Mouse (Mus musculus): ENCODE results near the gene C1qtnf5. TPM values are rescaled to one million over a fixed set of nuclear protein-coding genes. Genes with fewer than 3 reads are reported as not detected.

Gene C1qtnf5
- polyA plus RNA-seq, 1 experiment from 2014 or later: 5.4 TPM

- TF ChIP-seq CTCF (IDR thresholded peaks at IDR 0.05; ENCODE audit: low read depth): peak; percentile 22
- Histone ChIP-seq H3K27ac (ENCODE audit: low read depth, low read length) (no peak overlapping the region), H3K9me3 (ENCODE audit: control insufficient read depth) (no peaks in the 10 kb centered on the region), H3K36me3 (ENCODE audit: control insufficient read depth, insufficient read depth) (no peaks in the 10 kb centered on the region), H3K4me1 (replicated peaks; ENCODE audit: control insufficient read depth, insufficient read depth, low read length) (peaks cover 2% of the 10 kb centered on the region; the same call in 1 of the 2 replicates), H3K9ac (ENCODE audit: low read depth, low read length) (no peak overlapping the region), H3K4me2 (replicated peaks; ENCODE audit: low read depth) (peak overlapping the region; percentile 13; the same call in 1 of the 2 replicates), H3K27me3 (replicated peaks; ENCODE audit: control insufficient read depth, insufficient read depth, low read length) (no peaks in the 10 kb centered on the region), H3K4me3 (ENCODE audit: low read depth, low read length) (no peak overlapping the region)
- 0 out of 2 replicates have a peak, but pooled peaks have one; percentile 11 for ATAC-seq
- 56% methylated on average over 10 of the region's 10 CpGs for WGBS
These were observed 28.8 kb upstream of the C1qtnf5 start for GRCm38 (mm10) chr9:44078136-44078797.

GRCm38 (mm10) chr9:44078955-44079756 is 27.9 kb upstream of the C1qtnf5 start:
- H3K27ac ChIP-seq (ENCODE audit: low read depth, low read length): no peak overlapping the region
- ATAC-seq: peak; percentile 41
- no peaks in the 10 kb centered on the region for H3K9me3 ChIP-seq (ENCODE audit: control insufficient read depth)
- H3K9ac ChIP-seq (ENCODE audit: low read depth, low read length): no peak overlapping the region
- H3K36me3 ChIP-seq (ENCODE audit: control insufficient read depth, insufficient read depth): no peaks in the 10 kb centered on the region
- 35% methylated on average over 16 of the region's 16 CpGs for WGBS
- no peak for TF ChIP-seq CTCF (IDR thresholded peaks at IDR 0.05; ENCODE audit: low read depth)
- no peak overlapping the region for H3K4me3 ChIP-seq (ENCODE audit: low read depth, low read length)
- H3K27me3 ChIP-seq (replicated peaks; ENCODE audit: control insufficient read depth, insufficient read depth, low read length): no peaks in the 10 kb centered on the region
- H3K4me1 ChIP-seq (replicated peaks; ENCODE audit: control insufficient read depth, insufficient read depth, low read length): peaks cover 2% of the 10 kb centered on the region; the same call in 1 of the 2 replicates
- 0 out of 2 replicates have a peak overlapping the region, but pooled peaks have one; percentile 13 for H3K4me2 ChIP-seq (replicated peaks; ENCODE audit: low read depth)

GRCm38 (mm10) chr9:44079997-44080780 is 26.9 kb upstream of the C1qtnf5 start:
- Histone ChIP-seq H3K9me3 (ENCODE audit: control insufficient read depth) (no peaks in the 10 kb centered on the region), H3K4me3 (ENCODE audit: low read depth, low read length) (no peak overlapping the region), H3K9ac (ENCODE audit: low read depth, low read length) (no peak overlapping the region), H3K4me1 (replicated peaks; ENCODE audit: control insufficient read depth, insufficient read depth, low read length) (peaks cover 2% of the 10 kb centered on the region; the same call in 1 of the 2 replicates), H3K36me3 (ENCODE audit: control insufficient read depth, insufficient read depth) (no peaks in the 10 kb centered on the region), H3K27ac (ENCODE audit: low read depth, low read length) (no peak overlapping the region), H3K27me3 (replicated peaks; ENCODE audit: control insufficient read depth, insufficient read depth, low read length) (no peaks in the 10 kb centered on the region), H3K4me2 (replicated peaks; ENCODE audit: low read depth) (no peak overlapping the region)
- no peak for ATAC-seq
- no peak for TF ChIP-seq CTCF (IDR thresholded peaks at IDR 0.05; ENCODE audit: low read depth)
- 64% methylated on average over 10 of the region's 10 CpGs for WGBS

- Histone ChIP-seq H3K27ac (ENCODE audit: low read depth, low read length) (no peak overlapping the region), H3K4me2 (replicated peaks; ENCODE audit: low read depth) (no peak overlapping the region), H3K4me3 (ENCODE audit: low read depth, low read length) (no peak overlapping the region), H3K36me3 (ENCODE audit: control insufficient read depth, insufficient read depth) (no peaks in the 10 kb centered on the region), H3K27me3 (replicated peaks; ENCODE audit: control insufficient read depth, insufficient read depth, low read length) (no peaks in the 10 kb centered on the region), H3K9ac (ENCODE audit: low read depth, low read length) (no peak overlapping the region), H3K4me1 (replicated peaks; ENCODE audit: control insufficient read depth, insufficient read depth, low read length) (peaks cover 2% of the 10 kb centered on the region; the same call in 1 of the 2 replicates), H3K9me3 (ENCODE audit: control insufficient read depth) (no peaks in the 10 kb centered on the region)
- whole genome bisulfite sequencing: 64% methylated on average over 5 of the region's 5 CpGs
- TF ChIP-seq CTCF (IDR thresholded peaks at IDR 0.05; ENCODE audit: low read depth): no peak
- ATAC-seq: no peak
These were observed 26.1 kb upstream of the C1qtnf5 start for GRCm38 (mm10) chr9:44080953-44081352.

GRCm38 (mm10) chr9:44081581-44081980 is 25.5 kb upstream of the C1qtnf5 start:
- no peak for TF ChIP-seq CTCF (IDR thresholded peaks at IDR 0.05; ENCODE audit: low read depth)
- no peak overlapping the region for H3K4me3 ChIP-seq (ENCODE audit: low read depth, low read length)
- H3K4me1 ChIP-seq (replicated peaks; ENCODE audit: control insufficient read depth, insufficient read depth, low read length): peaks cover 4% of the 10 kb centered on the region; the same call in 1 of the 2 replicates
- no peaks in the 10 kb centered on the region for H3K9me3 ChIP-seq (ENCODE audit: control insufficient read depth)
- no peaks in the 10 kb centered on the region for H3K27me3 ChIP-seq (replicated peaks; ENCODE audit: control insufficient read depth, insufficient read depth, low read length)
- no peak overlapping the region for H3K4me2 ChIP-seq (replicated peaks; ENCODE audit: low read depth)
- H3K9ac ChIP-seq (ENCODE audit: low read depth, low read length): no peak overlapping the region
- no peak overlapping the region for H3K27ac ChIP-seq (ENCODE audit: low read depth, low read length)
- no peak for ATAC-seq
- 79% methylated on average over 5 of the region's 5 CpGs for WGBS
- H3K36me3 ChIP-seq (ENCODE audit: control insufficient read depth, insufficient read depth): no peaks in the 10 kb centered on the region

- H3K27me3 ChIP-seq (replicated peaks; ENCODE audit: control insufficient read depth, insufficient read depth, low read length): no peaks in the 10 kb centered on the region
- no peak overlapping the region for H3K4me3 ChIP-seq (ENCODE audit: low read depth, low read length)
- TF ChIP-seq CTCF (IDR thresholded peaks at IDR 0.05; ENCODE audit: low read depth): no peak
- no peak overlapping the region for H3K27ac ChIP-seq (ENCODE audit: low read depth, low read length)
- no peak overlapping the region for H3K4me2 ChIP-seq (replicated peaks; ENCODE audit: low read depth)
- ATAC-seq: no peak
- H3K4me1 ChIP-seq (replicated peaks; ENCODE audit: control insufficient read depth, insufficient read depth, low read length): peaks cover 5% of the 10 kb centered on the region; the same call in 1 of the 2 replicates
- WGBS: 93% methylated on average over 5 of the region's 5 CpGs
- H3K9me3 ChIP-seq (ENCODE audit: control insufficient read depth): no peaks in the 10 kb centered on the region
- H3K9ac ChIP-seq (ENCODE audit: low read depth, low read length): no peak overlapping the region
- no peaks in the 10 kb centered on the region for H3K36me3 ChIP-seq (ENCODE audit: control insufficient read depth, insufficient read depth)
These were observed 24.8 kb upstream of the C1qtnf5 start for GRCm38 (mm10) chr9:44082266-44082665.

Measured in intestine, postnatal 0 days (tissue).